Mouse (Mus musculus) heart, embryonic 14.5 days (tissue): ENCODE measurements at regions not wholly inside any gene's neighbourhood (a gene's known extent, or its start where the extent isn't known, plus 50 kb on each side); places are given as distances from the start of the nearest gene placed in this dataset.

ENCODE experiments used
- ATAC-seq: fragments of 200-750 bp; cut with Nextera tagmentation; 2 replicates; pipeline ENCODE4 v1.8.0; 2017; ENCODE audit warnings: low read depth, moderate TSS enrichment; ENCODE audit not compliant: insufficient number of reproducible peaks, insufficient read depth, low FRiP score
- H3K27ac ChIP-seq, 2 experiments: fragments of 200-500 bp in 1 of 2; fragments of 300-500 bp in 1 of 2; sonication (generic) in 1 of 2; replicated peaks in 1 of 2; 2 replicates each; pipeline ENCODE4 v1.5.1; 2012 to 2014; ENCODE audit warnings: low read depth in 2 of 2, low read length in 2 of 2, control low read depth in 1 of 2, mild to moderate bottlenecking in 1 of 2, mixed read lengths in 1 of 2; ENCODE audit not compliant: control insufficient read depth in 1 of 2, insufficient read depth in 1 of 2
- H3K27me3 ChIP-seq: fragments of 300-500 bp; sonication (generic); 2 replicates; pipeline ENCODE4 v1.6.1; 2014; ENCODE audit warnings: mild to moderate bottlenecking, low read length, control low read depth; ENCODE audit not compliant: control insufficient read depth, insufficient read depth
- H3K36me3 ChIP-seq: fragments of 300-500 bp; sonication (generic); 2 replicates; pipeline ENCODE4 v1.6.1; 2014; ENCODE audit warnings: mild to moderate bottlenecking, control low read depth, low read length, mixed read lengths; ENCODE audit not compliant: control insufficient read depth, insufficient read depth
- H3K4me1 ChIP-seq, 2 experiments: fragments of 200-500 bp in 1 of 2; fragments of 300-500 bp in 1 of 2; sonication (generic) in 1 of 2; 2 replicates each; pipeline ENCODE4 v1.6.1; 2012 to 2014; ENCODE audit warnings: low read length in 2 of 2, control low read depth in 1 of 2, mixed read lengths in 1 of 2; ENCODE audit not compliant: control insufficient read depth in 2 of 2, insufficient read depth in 2 of 2
- H3K4me2 ChIP-seq: fragments of 300-500 bp; sonication (generic); 2 replicates; pipeline ENCODE4 v1.6.1; 2014; ENCODE audit warnings: mild to moderate bottlenecking, low read length
- H3K4me3 ChIP-seq, 2 experiments: fragments of 200-500 bp in 1 of 2; fragments of 300-500 bp in 1 of 2; sonication (generic) in 1 of 2; 2 replicates each; pipeline ENCODE4 v1.5.1; 2012 to 2014; ENCODE audit warnings: low read length in 2 of 2, mild to moderate bottlenecking in 2 of 2, control low read depth in 1 of 2, low read depth in 1 of 2, moderate library complexity in 1 of 2; ENCODE audit not compliant: control insufficient read depth in 1 of 2, insufficient read depth in 1 of 2
- H3K9ac ChIP-seq: fragments of 300-500 bp; sonication (generic); 2 replicates; pipeline ENCODE4 v1.6.1; 2014; ENCODE audit warnings: mild to moderate bottlenecking, low read length
- H3K9me3 ChIP-seq: fragments of 300-500 bp; sonication (generic); 2 replicates; pipeline ENCODE4 v1.6.1; 2016; ENCODE audit warnings: low read length, control low read depth; ENCODE audit not compliant: control insufficient read depth
- WGBS: fragments of 180-500 bp; shearing (Covaris S2); extraction: QIAGEN DNeasy Blood & Tissue Kit; methylation state at CpG from one replicate; pipeline ENCODE4 v1.1.7; 2014; 5-methylcytosine and 5-hydroxymethylcytosine counted together

DNA sequence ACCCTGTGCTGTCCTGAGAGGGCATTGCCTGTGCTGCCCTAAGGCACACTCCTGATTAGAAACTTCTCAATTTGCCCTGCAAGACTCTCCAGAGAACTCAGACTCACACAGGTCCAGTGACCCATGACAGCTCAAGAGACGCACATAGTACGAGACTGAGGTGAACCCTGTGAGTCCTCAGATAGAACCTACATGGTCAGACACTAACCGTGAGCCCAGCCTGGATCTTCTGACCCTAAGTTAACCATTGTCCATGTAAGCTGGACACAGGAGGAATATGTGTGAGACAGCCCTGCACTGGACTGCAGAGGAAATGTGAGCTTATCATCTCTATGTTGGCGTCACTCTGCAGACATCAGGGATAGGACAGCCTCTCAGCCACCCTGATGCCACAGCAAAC, 91.4 kb upstream of the Selenok start:
- Histone ChIP-seq H3K4me2 (no peak overlapping the region), H3K9ac (no peak overlapping the region), H3K36me3 (no peaks in the 10 kb centered on the region), H3K27me3 (no peaks in the 10 kb centered on the region), H3K4me3 (no peak overlapping the region), H3K9me3 (no peaks in the 10 kb centered on the region), H3K4me1 (peaks cover 0 to 3% of the 10 kb centered on the region in 2 experiments; a peak in 1 of 4 replicates), H3K27ac (no peak overlapping the region)
- WGBS: 80% methylated on average over 4 of the region's 4 CpGs
- no peak for ATAC-seq

DNA sequence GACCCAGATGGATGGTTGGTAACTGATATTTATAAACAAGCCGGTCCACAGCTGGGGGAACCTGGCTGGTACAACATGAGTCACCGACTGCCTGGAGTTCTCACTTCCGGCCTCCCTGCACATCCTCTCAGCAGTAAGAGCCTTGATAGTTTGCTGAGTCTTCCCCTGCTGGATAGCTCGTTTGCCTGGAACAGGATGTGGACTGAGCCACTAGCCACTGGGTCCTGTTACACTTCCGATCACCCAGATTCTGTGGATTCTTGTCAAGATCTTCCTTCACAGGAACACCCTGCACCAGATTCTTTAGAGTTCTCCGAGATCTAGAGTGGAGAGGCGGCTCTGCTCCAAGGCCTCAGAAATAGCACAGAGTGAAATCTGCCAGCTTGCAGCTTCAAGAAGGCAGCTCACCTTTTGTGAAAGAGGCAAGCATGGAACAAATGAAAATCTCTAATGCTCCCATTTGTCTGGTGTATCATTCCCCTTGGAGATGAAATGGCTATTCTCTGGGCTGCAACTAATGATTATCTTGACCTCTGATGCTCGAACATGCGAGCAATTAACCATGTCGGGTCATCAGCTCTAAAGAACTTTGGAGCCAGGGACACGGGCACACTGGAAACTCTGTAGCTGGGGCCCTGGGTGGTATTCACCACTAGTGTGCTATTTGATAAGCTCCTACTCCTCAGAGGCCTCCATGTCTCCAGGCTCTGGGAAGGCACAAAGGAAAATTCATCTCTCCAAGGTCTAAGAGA, 90.3 kb upstream of the Selenok start:
- H3K4me1 ChIP-seq: peaks cover 0 to 3% of the 10 kb centered on the region in 2 experiments; a peak in 1 of 4 replicates
- H3K9me3 ChIP-seq: no peaks in the 10 kb centered on the region
- H3K27me3 ChIP-seq: no peaks in the 10 kb centered on the region
- no peak overlapping the region for H3K4me3 ChIP-seq
- WGBS: 60% methylated on average over 11 of the region's 11 CpGs
- no peaks in the 10 kb centered on the region for H3K36me3 ChIP-seq
- H3K9ac ChIP-seq: no peak overlapping the region
- H3K27ac ChIP-seq: no peak overlapping the region
- ATAC-seq: no peak
- H3K4me2 ChIP-seq: no peak overlapping the region

DNA sequence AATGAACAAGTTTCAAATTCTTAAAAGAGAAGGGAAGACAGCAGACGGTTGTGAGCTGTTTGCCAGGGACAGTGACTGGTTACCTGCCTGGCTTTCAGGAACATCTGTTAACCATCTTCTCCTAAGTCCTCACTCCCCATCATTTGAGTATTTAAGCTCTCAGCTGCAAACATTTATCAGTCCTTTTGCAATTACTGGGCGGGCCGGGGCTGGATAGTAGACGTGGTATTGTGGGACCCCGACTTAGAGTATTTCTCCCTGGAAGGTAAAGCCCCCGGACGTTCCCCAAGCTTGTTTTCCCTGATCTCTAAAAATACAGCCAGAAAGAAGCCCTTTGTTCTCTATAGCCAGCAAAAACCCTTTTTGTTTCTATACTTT, 89.7 kb upstream of the Selenok start:
- Histone ChIP-seq H3K4me3 (no peak overlapping the region), H3K27me3 (no peaks in the 10 kb centered on the region), H3K36me3 (no peaks in the 10 kb centered on the region), H3K27ac (no peak overlapping the region), H3K4me1 (peaks cover 0 to 3% of the 10 kb centered on the region in 2 experiments; a peak in 1 of 4 replicates), H3K9ac (no peak overlapping the region), H3K4me2 (no peak overlapping the region), H3K9me3 (no peaks in the 10 kb centered on the region)
- no peak for ATAC-seq
- 77% methylated on average over 7 of the region's 7 CpGs for WGBS

DNA sequence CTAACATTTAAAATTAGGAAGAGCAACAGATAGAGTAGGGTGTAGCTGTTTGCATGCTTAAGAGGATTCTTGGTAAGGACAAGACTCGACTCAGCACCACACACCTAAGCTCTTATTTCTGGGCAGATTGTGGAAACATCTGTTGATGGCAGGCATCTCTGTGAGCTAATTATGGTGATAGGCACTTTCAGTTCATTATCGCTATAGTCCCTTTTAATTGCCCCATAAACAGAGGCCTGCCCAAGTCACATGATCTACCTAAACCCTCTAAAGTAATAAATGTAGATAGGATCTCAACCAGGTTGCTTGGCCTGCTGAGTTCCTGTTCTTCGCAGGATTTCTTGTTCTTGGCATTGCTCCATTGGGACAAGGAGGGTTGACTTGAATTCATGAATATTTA, 88.8 kb upstream of the Selenok start:
- no peaks in the 10 kb centered on the region for H3K36me3 ChIP-seq
- no peak overlapping the region for H3K9ac ChIP-seq
- no peak overlapping the region for H3K27ac ChIP-seq
- ATAC-seq: no peak
- no peak overlapping the region for H3K4me3 ChIP-seq
- 83% methylated on average over 3 of the region's 3 CpGs for WGBS
- peaks cover 0 to 3% of the 10 kb centered on the region in 2 experiments; a peak in 1 of 4 replicates for H3K4me1 ChIP-seq
- H3K4me2 ChIP-seq: no peak overlapping the region
- no peaks in the 10 kb centered on the region for H3K27me3 ChIP-seq
- H3K9me3 ChIP-seq: no peaks in the 10 kb centered on the region

DNA sequence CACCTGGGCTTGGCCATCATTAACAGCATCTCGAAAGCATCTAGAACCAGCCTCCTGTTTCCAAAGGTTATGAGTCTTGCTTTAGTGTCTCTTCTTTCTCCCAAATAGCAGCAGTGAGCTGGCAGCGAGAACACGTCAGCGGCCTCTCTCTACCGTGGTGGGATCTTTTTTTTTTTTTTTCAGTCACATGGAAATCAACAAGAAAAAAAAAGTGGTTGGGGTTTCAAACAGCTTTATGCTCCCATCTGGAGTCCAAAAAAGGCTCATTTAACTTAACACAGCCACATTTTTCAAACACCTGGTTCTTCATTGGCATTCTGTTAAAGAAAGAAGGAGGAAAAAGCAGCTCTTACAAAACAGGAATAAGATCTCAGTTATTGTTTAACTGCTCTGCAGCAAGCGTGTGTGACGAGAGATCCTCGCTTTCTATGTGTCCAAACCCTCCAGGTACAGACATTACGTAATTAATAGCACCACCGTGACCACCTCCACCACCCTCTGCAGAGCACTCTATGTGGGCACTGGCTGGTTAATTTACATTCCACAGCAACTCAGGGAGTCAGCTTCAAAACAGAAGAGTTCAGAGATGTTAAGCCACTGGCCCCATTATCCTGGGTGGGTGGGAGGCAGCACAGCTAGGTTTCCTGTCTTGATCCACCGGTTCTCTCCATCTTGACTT, 85.3 kb upstream of the Selenok start:
- no peak overlapping the region for H3K4me3 ChIP-seq
- no peak overlapping the region for H3K4me2 ChIP-seq
- no peak overlapping the region for H3K27ac ChIP-seq
- H3K36me3 ChIP-seq: no peaks in the 10 kb centered on the region
- H3K9me3 ChIP-seq: no peaks in the 10 kb centered on the region
- H3K4me1 ChIP-seq: peaks cover 0 to under 1% of the 10 kb centered on the region in 2 experiments; a peak in 1 of 4 replicates
- no peak overlapping the region for H3K9ac ChIP-seq
- WGBS: 80% methylated on average over 11 of the region's 11 CpGs
- H3K27me3 ChIP-seq: no peaks in the 10 kb centered on the region
- ATAC-seq: no peak

DNA sequence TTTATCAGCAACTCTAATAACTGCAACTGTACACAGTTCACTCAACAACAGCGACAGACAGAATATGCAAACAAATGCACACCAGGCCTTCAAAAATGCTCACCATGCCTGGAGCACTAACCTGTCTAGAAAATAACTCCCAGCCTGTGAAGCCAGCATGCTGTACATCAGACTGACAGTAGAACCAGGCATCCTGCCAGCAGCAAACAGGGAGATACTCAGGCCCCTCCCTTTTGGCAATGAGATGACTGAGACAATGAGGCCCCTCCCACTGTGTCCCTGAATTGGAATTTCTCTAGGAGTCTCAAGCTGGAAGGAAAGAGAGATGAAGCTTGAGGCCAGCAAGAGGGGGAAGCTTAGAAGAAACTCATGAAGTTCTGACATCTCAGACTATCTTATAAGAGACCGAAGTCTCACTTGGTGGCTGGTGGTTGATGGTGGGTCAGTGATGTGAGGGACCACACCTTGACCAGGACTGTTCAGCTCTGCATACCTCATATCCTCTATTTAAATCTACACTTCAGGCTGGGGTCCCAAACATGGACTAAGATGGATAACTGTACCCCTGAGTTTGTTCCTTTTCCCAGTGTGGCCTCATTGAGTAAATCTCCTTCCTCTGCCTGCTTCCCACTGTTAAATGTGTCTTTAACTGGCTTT, 72.6 kb upstream of the Selenok start:
- Histone ChIP-seq H3K9ac (no peak overlapping the region), H3K9me3 (no peaks in the 10 kb centered on the region), H3K4me3 (no peak overlapping the region), H3K27ac (peak overlapping the region in 1 of 2 experiments; percentile 60; a peak in 2 of 4 replicates), H3K36me3 (no peaks in the 10 kb centered on the region), H3K27me3 (no peaks in the 10 kb centered on the region), H3K4me2 (no peak overlapping the region), H3K4me1 (peaks cover 15 to 16% of the 10 kb centered on the region in 2 experiments)
- ATAC-seq: peak; percentile 81
- 73% methylated on average over 2 of the region's 2 CpGs for WGBS

DNA sequence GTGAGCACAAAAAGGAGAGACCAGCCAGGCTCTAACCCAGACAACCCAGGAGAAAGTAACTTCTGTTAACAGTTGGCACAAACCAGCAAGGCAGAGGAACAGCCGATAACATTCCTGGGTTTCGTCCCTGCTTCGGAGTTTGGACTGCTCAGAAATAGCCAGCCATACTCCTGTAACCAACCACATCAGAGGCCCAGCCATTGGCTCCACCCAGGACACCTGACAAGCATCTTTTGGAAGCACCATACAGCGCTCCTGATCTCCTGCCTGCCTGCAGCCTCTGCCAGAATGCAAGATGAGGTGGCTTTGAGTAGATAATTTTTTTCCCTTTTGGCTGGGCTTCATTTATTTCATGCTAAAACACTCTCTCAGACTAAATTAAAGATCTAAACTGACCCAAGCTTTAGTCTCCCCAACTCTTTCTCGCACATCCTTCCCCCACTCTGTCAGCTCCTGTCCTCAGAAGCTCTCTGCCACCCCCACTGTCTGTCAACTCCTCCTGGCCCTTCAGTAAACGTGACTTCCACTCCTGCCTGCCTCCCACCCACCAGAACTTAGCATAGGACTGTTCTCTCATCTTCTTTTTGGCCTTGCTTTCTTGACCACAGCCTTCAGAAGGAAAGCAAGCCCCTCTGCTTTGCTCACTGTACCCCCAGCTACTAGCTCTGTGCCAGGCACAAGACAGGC, 72.0 kb upstream of the Selenok start:
- H3K27ac ChIP-seq: peak overlapping the region in 1 of 2 experiments; percentile 60; a peak in 1 of 4 replicates
- no peak for ATAC-seq

More for the DNA sequence above, 72.0 kb upstream of the Selenok start:
- Histone ChIP-seq H3K4me2 (no peak overlapping the region), H3K9ac (no peak overlapping the region), H3K36me3 (no peaks in the 10 kb centered on the region), H3K9me3 (no peaks in the 10 kb centered on the region), H3K27me3 (no peaks in the 10 kb centered on the region), H3K4me3 (no peak overlapping the region), H3K4me1 (peaks cover 15 to 16% of the 10 kb centered on the region in 2 experiments)
- WGBS: 50% methylated on average over 6 of the region's 6 CpGs
